Mouse (Mus musculus): Measurements from ENCODE around the gene Gucy2c. TPM values are rescaled to one million over a fixed set of nuclear protein-coding genes. Genes with fewer than 3 reads are reported as not detected.

The Gucy2c gene
- polyA plus RNA-seq, 1 experiment from 2014 or later, result 0.04 TPM

DNA sequence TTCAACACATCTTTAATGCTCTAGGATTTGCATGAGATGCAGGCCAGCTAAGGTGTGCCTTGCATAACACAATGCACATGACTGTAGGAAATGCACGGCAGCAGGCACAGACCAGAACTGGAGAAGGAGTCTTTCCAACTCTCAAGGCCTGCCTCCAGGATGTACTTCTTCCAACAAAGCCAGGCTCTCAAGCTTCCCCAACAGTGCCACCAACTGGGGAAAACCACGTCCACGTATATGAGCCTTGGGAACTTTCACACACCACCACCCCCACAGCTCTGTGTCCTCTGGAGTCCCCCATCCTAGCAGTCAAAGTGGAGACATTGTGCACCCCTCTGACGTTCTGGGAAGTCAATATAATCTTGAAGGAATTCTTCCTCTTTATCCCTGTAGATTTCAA is 31.6 kb upstream of the Gucy2c start:
- ATAC-seq (replicated peaks; ENCODE audit: insufficient number of reproducible peaks, insufficient read depth, low FRiP score, low read depth), result no peak
- peaks cover 57% of the 10 kb centered on the region for H3K36me3 ChIP-seq
- 39% methylated on average over 4 of the region's 4 CpGs for WGBS
- H3K4me3 ChIP-seq, result no peak overlapping the region
- peaks cover 12% of the 10 kb centered on the region for H3K4me1 ChIP-seq (replicated peaks)
- H3K9me3 ChIP-seq (replicated peaks), result no peaks in the 10 kb centered on the region
- no peak overlapping the region for H3K27ac ChIP-seq
- no peaks in the 10 kb centered on the region for H3K27me3 ChIP-seq
- H3K4me2 ChIP-seq, result no peak overlapping the region
- no peak overlapping the region for H3K9ac ChIP-seq

DNA sequence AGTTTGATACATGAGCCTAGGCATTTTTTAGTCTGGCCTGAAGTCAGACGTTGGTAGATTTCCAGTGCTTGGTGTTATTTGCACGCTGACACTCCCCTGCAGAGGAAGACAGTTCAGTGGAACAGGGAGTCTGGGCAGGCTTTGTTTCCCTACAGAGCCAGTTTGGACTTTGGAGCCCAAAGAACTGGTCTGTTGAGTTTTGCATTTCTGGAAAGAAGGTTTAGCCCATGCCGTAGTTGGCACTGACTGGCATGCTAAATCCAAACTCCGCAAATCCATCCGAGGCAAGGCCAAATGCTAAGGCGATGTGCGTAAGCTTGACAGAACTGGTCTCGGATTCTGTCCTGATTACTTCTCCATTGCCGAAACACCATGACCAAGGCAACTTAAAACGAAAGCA is 29.6 kb upstream of the Gucy2c start:
- Histone ChIP-seq H3K36me3 (peaks cover 39% of the 10 kb centered on the region), H3K27ac (no peak overlapping the region), H3K27me3 (no peaks in the 10 kb centered on the region), H3K4me2 (no peak overlapping the region), H3K9ac (no peak overlapping the region), H3K9me3 (replicated peaks) (no peaks in the 10 kb centered on the region), H3K4me3 (no peak overlapping the region), H3K4me1 (replicated peaks) (peaks cover 18% of the 10 kb centered on the region)
- no peak for ATAC-seq (replicated peaks; ENCODE audit: insufficient number of reproducible peaks, insufficient read depth, low FRiP score, low read depth)
- WGBS, result 83% methylated on average over 10 of the region's 10 CpGs

DNA sequence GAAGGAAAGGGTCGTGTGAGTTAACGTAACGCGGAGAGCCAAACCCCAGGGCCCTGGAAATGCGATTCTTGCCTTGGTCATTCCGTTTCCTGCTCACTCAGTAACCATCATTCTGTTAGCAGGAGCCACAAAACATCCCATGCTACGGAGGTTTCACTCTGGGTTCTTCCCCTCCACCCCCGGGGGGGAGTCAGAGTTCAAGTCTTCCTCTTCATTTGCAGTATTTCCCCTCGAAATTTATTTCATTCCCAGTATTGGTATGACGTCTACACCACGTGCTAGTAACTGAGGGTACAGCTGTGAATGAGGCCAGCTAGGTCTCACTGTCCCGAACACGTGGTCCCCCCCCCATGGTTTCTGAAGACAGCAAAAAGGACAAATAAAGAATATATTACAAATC is 28.1 kb upstream of the Gucy2c start:
- peaks cover 23% of the 10 kb centered on the region for H3K4me1 ChIP-seq (replicated peaks)
- no peak overlapping the region for H3K27ac ChIP-seq
- H3K4me3 ChIP-seq, result peak overlapping the region; percentile 78
- no peaks in the 10 kb centered on the region for H3K9me3 ChIP-seq (replicated peaks)
- H3K4me2 ChIP-seq, result peak overlapping the region; percentile 94
- 65% methylated on average over 13 of the region's 13 CpGs for WGBS
- no peaks in the 10 kb centered on the region for H3K27me3 ChIP-seq
- no peak for ATAC-seq (replicated peaks; ENCODE audit: insufficient number of reproducible peaks, insufficient read depth, low FRiP score, low read depth)
- H3K9ac ChIP-seq, result peak overlapping the region; percentile 72; the same call in 1 of the 2 replicates
- peaks cover 26% of the 10 kb centered on the region for H3K36me3 ChIP-seq

DNA sequence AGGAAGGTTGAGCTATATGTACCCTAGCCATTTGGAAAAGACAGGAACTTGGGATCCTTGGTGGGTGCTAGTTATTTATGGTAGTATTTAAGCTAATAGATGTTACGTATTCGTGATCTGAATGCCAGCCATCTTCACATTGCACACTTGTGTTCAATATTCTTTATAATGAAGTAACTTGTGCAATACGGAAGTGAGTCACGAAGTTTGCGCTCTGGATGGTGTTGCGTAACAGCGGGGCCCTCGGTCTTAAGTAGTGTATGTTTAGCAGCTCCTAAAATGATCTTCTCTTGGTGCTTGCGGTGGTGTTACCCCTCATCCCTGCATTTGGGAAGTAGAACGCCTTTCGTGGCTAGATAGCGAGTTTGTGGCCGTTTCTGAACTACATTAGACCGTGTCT is 27.5 kb upstream of the Gucy2c start:
- Histone ChIP-seq H3K36me3 (peaks cover 20% of the 10 kb centered on the region), H3K4me3 (peak overlapping the region; percentile 78), H3K9me3 (replicated peaks) (no peaks in the 10 kb centered on the region), H3K27ac (peak overlapping the region; percentile 64), H3K4me1 (replicated peaks) (peaks cover 24% of the 10 kb centered on the region), H3K27me3 (no peaks in the 10 kb centered on the region), H3K9ac (peak overlapping the region; percentile 72), H3K4me2 (peak overlapping the region; percentile 94)
- no peak for ATAC-seq (replicated peaks; ENCODE audit: insufficient number of reproducible peaks, insufficient read depth, low FRiP score, low read depth)
- 19% methylated on average over 14 of the region's 14 CpGs for WGBS

DNA sequence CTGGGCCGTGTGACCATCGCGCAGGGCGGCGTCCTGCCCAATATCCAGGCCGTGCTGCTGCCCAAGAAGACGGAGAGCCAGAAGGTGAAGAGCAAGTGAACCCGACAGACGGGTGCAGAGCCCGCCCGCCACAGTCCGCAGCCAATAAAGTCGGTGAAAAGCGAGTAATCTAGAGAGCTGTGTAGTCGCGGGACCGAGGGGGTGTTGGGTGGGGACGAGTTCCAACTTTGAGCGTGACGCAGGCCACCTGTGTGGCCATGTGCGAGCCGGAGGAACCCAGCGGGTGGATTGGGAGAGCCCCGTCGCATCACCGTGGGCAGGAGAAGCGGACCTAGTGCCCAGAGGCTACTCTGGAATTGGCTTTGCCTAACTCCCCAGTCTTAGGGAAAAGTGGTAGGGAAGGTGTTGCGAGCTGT is 27.1 kb upstream of the Gucy2c start:
- peaks cover 16% of the 10 kb centered on the region for H3K36me3 ChIP-seq
- H3K27me3 ChIP-seq, result no peaks in the 10 kb centered on the region
- peak overlapping the region; percentile 78 for H3K4me3 ChIP-seq
- ATAC-seq (replicated peaks; ENCODE audit: insufficient number of reproducible peaks, insufficient read depth, low FRiP score, low read depth), result 0 out of 2 replicates have a peak, but pooled peaks have one; percentile 2
- H3K27ac ChIP-seq, result peak overlapping the region; percentile 64
- peaks cover 24% of the 10 kb centered on the region for H3K4me1 ChIP-seq (replicated peaks)
- peak overlapping the region; percentile 72 for H3K9ac ChIP-seq
- peak overlapping the region; percentile 94 for H3K4me2 ChIP-seq
- no peaks in the 10 kb centered on the region for H3K9me3 ChIP-seq (replicated peaks)
- WGBS, result under 1% methylated on average over 28 of the region's 28 CpGs

DNA sequence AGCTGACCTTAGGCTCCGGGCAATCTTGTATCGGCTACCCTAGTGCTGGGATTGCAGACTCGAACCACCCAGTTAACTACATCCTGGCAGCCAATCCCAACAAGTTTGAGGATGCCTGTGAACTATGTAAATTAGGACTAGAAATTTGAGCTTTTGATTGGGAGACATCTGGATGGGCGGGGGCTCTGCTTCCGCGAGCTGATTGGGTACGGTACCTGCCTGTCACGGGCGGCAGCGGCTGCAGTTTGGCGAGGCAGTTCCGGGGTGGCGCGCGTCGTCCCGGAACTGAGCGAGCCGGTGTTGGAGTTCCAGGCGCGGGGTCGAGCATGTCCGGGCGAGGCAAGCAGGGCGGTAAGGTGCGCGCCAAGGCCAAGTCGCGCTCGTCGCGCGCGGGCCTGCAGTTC is 26.5 kb upstream of the Gucy2c start, which contains the start of gene H2afj:
TSS of gene H2afj (plus strand) at position 231 of the 404 bp plus-strand sequence.
- ATAC-seq (replicated peaks; ENCODE audit: insufficient number of reproducible peaks, insufficient read depth, low FRiP score, low read depth), result peak; percentile 86
- Histone ChIP-seq H3K4me3 (peak within 1 kb of the TSS; percentile 78), H3K4me1 (replicated peaks) (peaks cover 29% of the 10 kb centered on the region), H3K27me3 (no peaks in the 10 kb centered on the region), H3K9ac (peak within 1 kb of the TSS; percentile 72), H3K9me3 (replicated peaks) (no peaks in the 10 kb centered on the region), H3K27ac (peak within 1 kb of the TSS; percentile 74), H3K4me2 (peak within 1 kb of the TSS; percentile 94), H3K36me3 (peaks cover 11% of the 10 kb centered on the region)
- under 1% methylated on average over 34 of the region's 34 CpGs for WGBS

DNA sequence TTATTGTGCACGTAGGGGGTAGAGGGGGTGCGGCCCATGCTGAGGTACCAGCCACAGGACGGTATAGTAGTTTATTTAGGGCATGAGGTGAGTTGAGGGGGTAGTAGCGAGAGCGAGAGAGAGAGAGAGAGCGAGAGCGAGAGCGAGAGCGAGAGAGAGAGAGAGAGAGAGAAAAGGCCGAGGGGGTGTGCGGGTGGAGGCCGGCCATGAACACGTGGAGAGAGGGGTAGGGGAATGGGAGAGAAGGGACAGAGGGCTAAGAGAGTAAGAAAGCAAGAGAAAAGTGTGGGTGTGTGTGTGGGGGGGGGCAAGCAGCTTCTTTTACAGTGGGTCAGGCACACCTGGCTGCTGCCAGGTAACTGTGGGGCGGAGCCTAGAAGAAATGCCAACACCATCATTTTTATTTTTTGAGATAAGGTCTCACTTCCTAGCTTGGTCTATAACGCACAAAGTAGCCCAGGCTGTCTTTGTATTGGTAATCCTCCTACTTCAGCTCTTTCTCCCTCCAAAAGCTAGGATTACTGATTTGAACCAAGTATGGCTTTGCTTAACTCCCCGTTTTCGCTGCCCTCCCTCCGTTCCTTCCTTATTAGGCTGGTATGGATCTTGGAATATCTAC is 25.9 kb upstream of the Gucy2c start:
- Histone ChIP-seq H3K36me3 (peaks cover 5% of the 10 kb centered on the region; the same call in 1 of the 2 replicates), H3K4me3 (peak overlapping the region; percentile 78), H3K9ac (peak overlapping the region; percentile 49), H3K4me1 (replicated peaks) (peaks cover 33% of the 10 kb centered on the region), H3K27me3 (no peaks in the 10 kb centered on the region), H3K27ac (peak overlapping the region; percentile 74), H3K4me2 (peak overlapping the region; percentile 94), H3K9me3 (replicated peaks) (no peaks in the 10 kb centered on the region)
- no peak for ATAC-seq (replicated peaks; ENCODE audit: insufficient number of reproducible peaks, insufficient read depth, low FRiP score, low read depth)
- 29% methylated on average over 18 of the region's 18 CpGs for WGBS

DNA sequence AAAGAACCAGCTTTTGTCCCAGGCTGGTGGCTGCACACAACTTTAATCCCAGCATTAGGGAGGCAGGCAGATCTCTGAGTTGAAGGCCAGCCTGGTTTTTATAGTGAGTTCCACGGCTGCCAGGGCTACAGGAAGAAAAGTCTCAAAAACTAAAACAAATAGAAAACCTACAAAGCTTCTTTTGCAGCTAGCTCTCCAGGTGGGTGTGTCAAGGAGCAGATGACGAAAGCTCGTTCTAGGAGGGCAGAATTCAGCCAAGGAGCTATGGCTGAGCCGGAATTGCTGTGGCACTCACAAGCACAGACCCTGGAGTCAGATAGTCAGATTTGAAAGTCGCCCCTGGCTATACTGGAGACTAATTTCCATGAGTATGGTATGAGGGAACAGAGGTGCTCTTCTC is 25.3 kb upstream of the Gucy2c start:
- Histone ChIP-seq H3K4me3 (no peak overlapping the region), H3K27ac (no peak overlapping the region), H3K4me1 (replicated peaks) (peaks cover 33% of the 10 kb centered on the region), H3K4me2 (peak overlapping the region; percentile 94; the same call in 1 of the 2 replicates), H3K9me3 (replicated peaks) (no peaks in the 10 kb centered on the region), H3K27me3 (no peaks in the 10 kb centered on the region), H3K36me3 (no peaks in the 10 kb centered on the region), H3K9ac (no peak overlapping the region)
- 71% methylated on average over 5 of the region's 5 CpGs for WGBS
- ATAC-seq (replicated peaks; ENCODE audit: insufficient number of reproducible peaks, insufficient read depth, low FRiP score, low read depth), result no peak

DNA sequence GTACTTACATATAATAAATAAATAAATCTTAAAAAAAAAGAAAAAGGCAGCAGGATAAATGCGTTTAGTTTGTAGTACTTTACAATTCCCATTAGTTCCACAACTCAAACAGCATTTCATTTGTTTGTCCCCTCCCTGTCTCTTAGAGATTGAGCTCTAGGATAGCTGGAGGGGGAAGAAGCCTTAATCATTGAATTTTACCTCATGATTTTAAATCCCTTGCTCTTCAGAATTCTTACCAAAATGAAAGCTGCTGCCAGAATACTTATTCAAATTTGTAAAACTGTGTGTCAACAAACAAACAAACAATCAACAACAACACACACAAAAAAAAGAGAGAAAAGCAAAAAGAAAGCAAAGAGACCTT is 23.8 kb upstream of the Gucy2c start:
- H3K4me3 ChIP-seq, result no peak overlapping the region
- peak overlapping the region; percentile 89; the same call in 1 of the 2 replicates for H3K4me2 ChIP-seq
- no peaks in the 10 kb centered on the region for H3K36me3 ChIP-seq
- H3K27ac ChIP-seq, result peak overlapping the region; percentile 100; the same call in 1 of the 2 replicates
- WGBS, result 68% methylated on average over 1 of the region's 1 CpGs
- no peak overlapping the region for H3K9ac ChIP-seq
- no peaks in the 10 kb centered on the region for H3K9me3 ChIP-seq (replicated peaks)
- no peak for ATAC-seq (replicated peaks; ENCODE audit: insufficient number of reproducible peaks, insufficient read depth, low FRiP score, low read depth)
- H3K4me1 ChIP-seq (replicated peaks), result peaks cover 33% of the 10 kb centered on the region
- no peaks in the 10 kb centered on the region for H3K27me3 ChIP-seq

DNA sequence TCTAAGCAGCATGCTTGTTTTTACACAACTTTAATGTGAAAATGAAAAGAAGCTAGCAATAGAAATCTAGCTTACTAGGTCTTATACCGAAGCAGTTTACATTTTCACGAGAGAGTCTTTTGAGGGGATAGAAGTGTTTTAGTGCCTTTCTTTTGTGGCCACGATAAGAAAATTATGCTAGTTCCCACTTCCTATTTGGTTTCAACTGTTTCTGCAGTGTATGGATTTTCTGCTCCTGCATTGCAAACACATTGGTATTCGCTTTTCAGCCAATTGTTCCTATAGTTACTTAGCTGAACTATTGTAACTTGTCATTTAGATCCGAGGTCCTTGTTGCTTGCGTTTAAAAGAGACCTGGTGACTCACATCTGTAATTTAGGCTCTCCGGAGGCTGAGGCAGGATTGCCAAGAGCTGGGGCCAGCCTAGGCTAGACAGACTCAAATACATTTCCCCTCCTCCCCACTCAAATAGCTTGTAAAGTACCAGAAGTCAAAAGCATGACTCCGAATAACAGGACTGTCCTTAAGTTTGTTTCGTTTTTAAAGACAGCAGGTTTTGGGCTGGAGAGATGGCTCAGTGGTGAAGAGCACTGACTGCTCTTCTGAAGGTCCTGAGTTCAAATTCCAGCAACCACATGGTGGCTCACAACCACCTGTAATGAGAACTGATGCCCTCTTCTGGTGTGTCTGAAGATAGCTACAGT is 23.3 kb upstream of the Gucy2c start:
- Histone ChIP-seq H3K9ac (peak overlapping the region; percentile 52), H3K4me1 (replicated peaks) (peaks cover 33% of the 10 kb centered on the region), H3K4me2 (peak overlapping the region; percentile 89), H3K9me3 (replicated peaks) (no peaks in the 10 kb centered on the region), H3K27ac (peak overlapping the region; percentile 100), H3K36me3 (no peaks in the 10 kb centered on the region), H3K27me3 (no peaks in the 10 kb centered on the region), H3K4me3 (peak overlapping the region; percentile 71)
- WGBS, result 32% methylated on average over 9 of the region's 9 CpGs
- no peak for ATAC-seq (replicated peaks; ENCODE audit: insufficient number of reproducible peaks, insufficient read depth, low FRiP score, low read depth)

DNA sequence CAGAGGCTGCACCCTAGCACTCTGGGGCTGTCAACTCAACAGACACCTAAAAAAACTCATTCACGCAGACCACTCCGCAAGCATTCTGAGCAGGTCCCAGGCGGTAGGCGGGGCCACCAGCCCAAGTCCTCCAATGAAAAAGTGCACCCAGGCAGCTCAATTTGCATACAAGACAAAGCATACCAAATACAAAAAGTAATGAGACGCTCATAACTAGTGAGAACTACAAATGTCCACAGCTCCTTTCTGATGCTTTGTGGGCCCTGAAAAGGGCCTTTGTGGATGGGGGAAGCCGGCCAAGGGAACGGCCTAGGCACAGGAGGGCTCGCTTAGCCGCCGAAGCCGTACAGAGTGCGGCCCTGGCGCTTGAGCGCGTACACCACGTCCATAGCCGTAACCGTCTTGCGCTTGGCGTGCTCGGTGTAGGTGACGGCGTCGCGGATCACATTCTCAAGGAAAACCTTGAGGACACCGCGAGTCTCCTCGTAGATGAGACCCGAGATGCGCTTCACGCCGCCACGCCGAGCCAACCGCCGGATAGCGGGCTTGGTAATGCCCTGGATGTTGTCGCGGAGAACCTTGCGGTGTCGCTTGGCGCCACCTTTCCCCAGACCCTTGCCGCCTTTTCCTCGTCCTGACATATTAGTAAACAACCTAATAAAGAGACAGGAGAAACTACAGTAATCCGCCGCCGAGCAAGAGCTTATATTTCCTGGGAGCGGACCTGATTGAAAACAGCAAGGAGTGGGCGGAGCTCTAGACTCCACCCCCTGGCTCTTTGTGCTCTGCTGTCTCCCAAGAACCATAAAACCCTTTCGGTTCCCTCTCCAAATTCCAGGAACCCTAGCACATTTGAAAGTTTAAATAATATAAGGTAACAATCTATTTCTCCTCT is 22.4 kb upstream of the Gucy2c start, which contains the start of gene Hist4h4:
TSS of gene Hist4h4 (minus strand) at position 677 of the 895 bp plus-strand sequence.
- Histone ChIP-seq H3K4me2 (peak within 1 kb of the TSS; percentile 89), H3K27ac (peak within 1 kb of the TSS; percentile 100), H3K9me3 (replicated peaks) (no peaks in the 10 kb centered on the region), H3K27me3 (no peaks in the 10 kb centered on the region), H3K36me3 (no peaks in the 10 kb centered on the region), H3K4me1 (replicated peaks) (peaks cover 24% of the 10 kb centered on the region), H3K9ac (peak within 1 kb of the TSS; percentile 93), H3K4me3 (peak within 1 kb of the TSS; percentile 71)
- ATAC-seq (replicated peaks; ENCODE audit: insufficient number of reproducible peaks, insufficient read depth, low FRiP score, low read depth), result peak; percentile 65
- WGBS, result under 1% methylated on average over 50 of the region's 50 CpGs

All from heart, embryonic 15.5 days (tissue).